Mouse (Mus musculus) intestine, postnatal 0 days (tissue): ENCODE data around the gene Kif21b. TPM values are rescaled to one million over a fixed set of nuclear protein-coding genes. Genes with fewer than 3 reads are reported as not detected.

Experiments
- ATAC-seq: fragments of 200-750 bp; cut with Nextera tagmentation; 2 replicates; pipeline ENCODE4 v1.8.0; 2017; ENCODE audit warnings: mild to moderate bottlenecking, moderate TSS enrichment, moderate library complexity
- H3K27ac ChIP-seq: fragments of 300-500 bp; sonication (generic); 2 replicates; pipeline ENCODE4 v1.5.1; 2014; ENCODE audit warnings: mild to moderate bottlenecking, low read depth, low read length, moderate library complexity
- H3K27me3 ChIP-seq: fragments of 300-500 bp; sonication (generic); replicated peaks from 2 replicates; pipeline ENCODE4 v1.6.1; 2014; ENCODE audit warnings: low read length, mixed read lengths; ENCODE audit not compliant: control insufficient read depth, insufficient read depth
- H3K36me3 ChIP-seq: fragments of 300-500 bp; sonication (generic); 2 replicates; pipeline ENCODE4 v1.6.1; 2014; ENCODE audit warnings: mild to moderate bottlenecking, moderate library complexity; ENCODE audit not compliant: control insufficient read depth, insufficient read depth
- H3K4me1 ChIP-seq: fragments of 300-500 bp; sonication (generic); replicated peaks from 2 replicates; pipeline ENCODE4 v1.6.1; 2014; ENCODE audit warnings: antibody characterized with exemption, low read length, mixed read lengths; ENCODE audit not compliant: control insufficient read depth, insufficient read depth
- H3K4me2 ChIP-seq: fragments of 300-500 bp; sonication (generic); replicated peaks from 2 replicates; pipeline ENCODE4 v1.6.1; 2014; ENCODE audit warnings: low read depth, mild to moderate bottlenecking, moderate library complexity
- H3K4me3 ChIP-seq: fragments of 300-500 bp; sonication (generic); 2 replicates; pipeline ENCODE4 v1.5.1; 2014; ENCODE audit warnings: low read depth, low read length
- H3K9ac ChIP-seq: fragments of 300-500 bp; sonication (generic); 2 replicates; pipeline ENCODE4 v1.6.1; 2014; ENCODE audit warnings: mild to moderate bottlenecking, low read depth, low read length
- H3K9me3 ChIP-seq: fragments of 300-500 bp; sonication (generic); 2 replicates; pipeline ENCODE4 v1.6.1; 2016; ENCODE audit warnings: mixed run types; ENCODE audit not compliant: control insufficient read depth
- CTCF ChIP-seq: sonication (generic); IDR thresholded peaks from 2 replicates; pipeline ENCODE4 v1.5.1; 2016; ENCODE audit warnings: low read depth, mild to moderate bottlenecking, control low read depth, antibody characterized with exemption, moderate library complexity
- WGBS: fragments of 180-500 bp; shearing (Covaris S2); extraction: QIAGEN DNeasy Blood & Tissue Kit; methylation state at CpG from one replicate; pipeline ENCODE4 v1.1.7; 2014; 5-methylcytosine and 5-hydroxymethylcytosine counted together
- polyA plus RNA-seq: library from polyadenylated mRNA; unstranded; fragments of >200 nt; fragmentation: Nextera tagmentation; extraction: Ambion mirVana; gene quantifications from 2 replicates; pipeline ENCODE4 v1.2.1, GENCODE M21; 2015

The Kif21b gene
- polyA plus RNA-seq, 1 experiment from 2014 or later = 5.5 TPM

DNA sequence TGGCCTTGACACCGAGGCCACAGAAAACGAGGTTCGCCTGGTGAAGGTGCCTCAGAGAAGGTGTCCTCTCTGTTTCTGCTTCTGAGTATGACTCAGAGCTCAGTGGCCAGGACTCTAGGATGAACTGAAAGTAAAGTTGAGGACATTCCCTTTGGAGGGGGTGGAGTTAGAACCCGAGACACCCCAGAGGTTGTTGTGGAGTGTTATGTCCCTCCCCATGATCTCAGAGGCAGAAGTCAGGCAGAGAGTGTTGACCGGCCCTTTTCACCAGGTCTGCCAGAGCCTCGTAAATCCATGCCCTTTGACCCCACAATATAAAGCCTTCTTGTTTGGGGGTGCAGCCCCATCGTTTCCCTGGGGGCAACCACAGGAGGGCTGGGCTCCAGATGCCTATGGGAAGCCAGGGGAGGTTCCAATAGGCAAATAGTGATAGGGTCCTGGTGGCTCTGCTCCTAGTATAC lies 5.9 kb downstream of the Kif21b start:
- peak; percentile 49 for ATAC-seq
- H3K9ac ChIP-seq = peak overlapping the region; percentile 24; the same call in 1 of the 2 replicates
- 25% methylated on average over 7 of the region's 7 CpGs for WGBS
- H3K27ac ChIP-seq = peak overlapping the region; percentile 89
- H3K4me1 ChIP-seq = peaks cover 47% of the 10 kb centered on the region
- no peak for TF ChIP-seq CTCF
- no peaks in the 10 kb centered on the region for H3K27me3 ChIP-seq
- no peaks in the 10 kb centered on the region for H3K36me3 ChIP-seq
- no peak overlapping the region for H3K4me3 ChIP-seq
- H3K9me3 ChIP-seq = no peaks in the 10 kb centered on the region
- H3K4me2 ChIP-seq = peak overlapping the region; percentile 37

GRCm38 (mm10) chr1:136137575-136137974 lies 6.4 kb downstream of the Kif21b start:
- TF ChIP-seq CTCF = no peak
- Histone ChIP-seq H3K27ac (peak overlapping the region; percentile 89), H3K4me3 (no peak overlapping the region), H3K27me3 (no peaks in the 10 kb centered on the region), H3K4me2 (peak overlapping the region; percentile 37; the same call in 1 of the 2 replicates), H3K9ac (0 out of 2 replicates have a peak overlapping the region, but pooled peaks have one; percentile 7), H3K4me1 (peaks cover 48% of the 10 kb centered on the region), H3K9me3 (no peaks in the 10 kb centered on the region), H3K36me3 (no peaks in the 10 kb centered on the region)
- no peak for ATAC-seq
- WGBS = 4% methylated on average over 4 of the region's 4 CpGs

GRCm38 (mm10) chr1:136138191-136138830 lies 7.1 kb downstream of the Kif21b start:
- Histone ChIP-seq H3K36me3 (no peaks in the 10 kb centered on the region), H3K4me2 (peak overlapping the region; percentile 37), H3K27ac (peak overlapping the region; percentile 89), H3K27me3 (no peaks in the 10 kb centered on the region), H3K9me3 (no peaks in the 10 kb centered on the region), H3K9ac (0 out of 2 replicates have a peak overlapping the region, but pooled peaks have one; percentile 7), H3K4me3 (no peak overlapping the region), H3K4me1 (peaks cover 49% of the 10 kb centered on the region)
- ATAC-seq = no peak
- WGBS = 35% methylated on average over 10 of the region's 10 CpGs
- no peak for TF ChIP-seq CTCF

DNA sequence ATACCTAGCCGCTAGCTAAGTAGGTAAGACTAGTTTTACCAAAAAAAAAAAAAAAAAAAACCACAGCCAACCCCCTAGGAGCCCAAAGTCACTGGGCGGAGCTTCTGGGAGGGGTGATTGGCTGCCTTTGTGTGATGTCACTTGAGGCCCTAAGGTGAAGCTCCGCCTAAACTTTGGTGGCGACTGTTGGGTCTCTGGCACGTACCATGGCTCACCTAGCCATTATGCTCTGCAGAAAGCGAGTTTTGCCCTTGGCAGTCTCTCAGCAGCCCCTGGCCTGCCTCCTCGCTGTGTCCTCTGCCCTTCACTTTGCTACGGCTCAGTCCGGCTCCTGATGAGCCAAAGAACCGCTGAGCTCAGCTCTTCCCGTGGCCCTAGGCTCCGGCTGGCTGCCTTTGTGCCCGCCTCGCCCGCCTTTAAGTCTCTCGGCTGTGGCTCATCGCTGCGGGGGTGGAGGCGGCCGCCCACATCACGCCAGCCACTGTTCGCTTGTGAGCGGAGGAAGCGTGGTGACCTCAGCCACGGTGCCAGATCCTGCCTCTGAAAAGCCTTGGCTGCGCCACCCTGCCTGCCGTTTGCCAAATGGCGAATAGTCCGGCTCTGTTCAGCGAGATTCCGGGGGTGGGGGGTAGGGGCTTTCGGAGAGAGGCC lies 8.9 kb downstream of the Kif21b start:
- H3K9ac ChIP-seq = peak overlapping the region; percentile 28
- WGBS = 3% methylated on average over 32 of the region's 32 CpGs
- no peaks in the 10 kb centered on the region for H3K27me3 ChIP-seq
- ATAC-seq = peak; percentile 50
- no peak for TF ChIP-seq CTCF
- H3K27ac ChIP-seq = peak overlapping the region; percentile 63
- peak overlapping the region; percentile 42 for H3K4me3 ChIP-seq
- H3K4me2 ChIP-seq = peak overlapping the region; percentile 79
- H3K36me3 ChIP-seq = 0 out of 2 replicates have a peak, but pooled peaks cover 7% of the 10 kb centered on the region
- peaks cover 39% of the 10 kb centered on the region for H3K4me1 ChIP-seq
- no peaks in the 10 kb centered on the region for H3K9me3 ChIP-seq

- ATAC-seq = no peak
- Histone ChIP-seq H3K27me3 (no peaks in the 10 kb centered on the region), H3K9me3 (no peaks in the 10 kb centered on the region), H3K4me1 (peaks cover 33% of the 10 kb centered on the region), H3K36me3 (peaks cover 15% of the 10 kb centered on the region; the same call in 1 of the 2 replicates), H3K27ac (no peak overlapping the region), H3K4me3 (no peak overlapping the region), H3K9ac (no peak overlapping the region), H3K4me2 (no peak overlapping the region)
- no peak for TF ChIP-seq CTCF
- WGBS = 83% methylated on average over 11 of the region's 11 CpGs
Observed at GRCm38 (mm10) chr1:136141176-136141950, 10.2 kb downstream of the Kif21b start.

- H3K4me1 ChIP-seq = peaks cover 25% of the 10 kb centered on the region
- no peak overlapping the region for H3K4me2 ChIP-seq
- no peak for TF ChIP-seq CTCF
- no peak overlapping the region for H3K4me3 ChIP-seq
- peak overlapping the region; percentile 22; the same call in 1 of the 2 replicates for H3K9ac ChIP-seq
- no peak for ATAC-seq
- no peaks in the 10 kb centered on the region for H3K27me3 ChIP-seq
- H3K36me3 ChIP-seq = peaks cover 17% of the 10 kb centered on the region; the same call in 1 of the 2 replicates
- WGBS = 41% methylated on average over 6 of the region's 6 CpGs
- H3K9me3 ChIP-seq = no peaks in the 10 kb centered on the region
- no peak overlapping the region; the same call in 1 of the 2 replicates for H3K27ac ChIP-seq
Observed at GRCm38 (mm10) chr1:136142336-136142735, 11.1 kb downstream of the Kif21b start.
